Mouse (Mus musculus) hindbrain, postnatal 0 days (tissue): ENCODE measurements around the gene Mogs. TPM values are rescaled to one million over a fixed set of nuclear protein-coding genes. Genes with fewer than 3 reads are reported as not detected.
A peak's percentile ranks its signal among the peaks of the same experiment; 100 is the strongest.

ENCODE experiments used
- ATAC-seq: fragments of 200-750 bp; cut with Nextera tagmentation; 2 replicates; pipeline ENCODE4 v1.8.0; 2017; ENCODE audit warnings: mild to moderate bottlenecking, moderate TSS enrichment, moderate library complexity
- DNase-seq: peaks from one replicate; pipeline ENCODE4 v3.0.0-alpha.2; 2015; ENCODE audit warnings: low spot score
- H3K27ac ChIP-seq: fragments of 300-500 bp; sonication (generic); 2 replicates; pipeline ENCODE4 v1.5.1; 2014; ENCODE audit warnings: mild to moderate bottlenecking
- H3K27me3 ChIP-seq: fragments of 300-500 bp; sonication (generic); 2 replicates; pipeline ENCODE4 v1.6.1; 2014; ENCODE audit warnings: low read length, mixed read lengths; ENCODE audit not compliant: insufficient read depth
- H3K36me3 ChIP-seq: fragments of 300-500 bp; sonication (generic); 2 replicates; pipeline ENCODE4 v1.6.1; 2014; ENCODE audit warnings: low read length, mixed read lengths; ENCODE audit not compliant: insufficient read depth
- H3K4me1 ChIP-seq: fragments of 300-500 bp; sonication (generic); 2 replicates; pipeline ENCODE4 v1.6.1; 2014; ENCODE audit warnings: antibody characterized with exemption, low read length, mixed read lengths; ENCODE audit not compliant: insufficient read depth
- H3K4me2 ChIP-seq: fragments of 300-500 bp; sonication (generic); 2 replicates; pipeline ENCODE4 v1.6.1; 2014; ENCODE audit warnings: low read depth, mild to moderate bottlenecking, low read length, moderate library complexity, mixed read lengths
- H3K4me3 ChIP-seq: fragments of 300-500 bp; sonication (generic); 2 replicates; pipeline ENCODE4 v1.5.1; 2014; ENCODE audit warnings: low read length
- H3K9ac ChIP-seq: fragments of 300-500 bp; sonication (generic); replicated peaks from 2 replicates; pipeline ENCODE4 v1.6.1; 2014; ENCODE audit warnings: mild to moderate bottlenecking, low read length, moderate library complexity, mixed read lengths
- H3K9me3 ChIP-seq: fragments of 300-500 bp; sonication (generic); 2 replicates; pipeline ENCODE4 v1.6.1; 2016; ENCODE audit warnings: low read length, mixed read lengths
- CTCF ChIP-seq: IDR thresholded peaks from 2 replicates; pipeline ENCODE4 v1.5.1; 2016; ENCODE audit warnings: antibody characterized with exemption, control low read depth, low read depth
- WGBS: fragments of 180-500 bp; shearing (Covaris S2); extraction: QIAGEN DNeasy Blood & Tissue Kit; methylation state at CpG from one replicate; pipeline ENCODE4 v1.1.7; 2014; 5-methylcytosine and 5-hydroxymethylcytosine counted together
- microRNA counts: library from miRNA; unstranded; fragments of <30 nt; microRNA quantifications from one replicate; lab custom pipeline; 2015
- microRNA-seq, 2 experiments: library from miRNA; unstranded; fragments of <30 nt; microRNA quantifications; one replicate each; pipeline ENCODE4; 2016
- polyA plus RNA-seq: library from polyadenylated mRNA; unstranded; fragments of >200 nt; fragmentation: Nextera tagmentation; extraction: Ambion mirVana; gene quantifications from 2 replicates; pipeline ENCODE4 v1.2.1, GENCODE M21; 2015
- total RNA-seq: library from RNA; depleted of rRNA; stranded (reverse); fragments of >200 nt; gene quantifications from 2 replicates; pipeline ENCODE4 v1.2.3, GENCODE M21; 2014; rRNA removed

The Mogs gene
- total and polyA plus RNA-seq, 2 experiments from 2014 or later = 21.1 to 48.5 TPM

GRCm38 (mm10) chr6:83165026-83165606, 49.8 kb downstream of the Mogs start:
- Histone ChIP-seq H3K4me1 (0 out of 2 replicates have a peak, but pooled peaks cover 10% of the 10 kb centered on the region), H3K9ac (peak overlapping the region; percentile 79), H3K9me3 (no peaks in the 10 kb centered on the region), H3K27ac (peak overlapping the region; percentile 90), H3K27me3 (peaks cover 22% of the 10 kb centered on the region), H3K36me3 (no peaks in the 10 kb centered on the region), H3K4me3 (peak overlapping the region; percentile 63), H3K4me2 (peak overlapping the region; percentile 78)
- 4% methylated on average over 6 of the region's 6 CpGs for whole genome bisulfite sequencing
- DNase-seq (no peak), ATAC-seq (peak; percentile 16)
- no peak for TF ChIP-seq CTCF

- Histone ChIP-seq H3K4me1 (peaks cover 13% of the 10 kb centered on the region; the same call in 1 of the 2 replicates), H3K27ac (peak within 1 kb of the TSS; percentile 90), H3K9ac (peak within 1 kb of the TSS; percentile 79), H3K27me3 (peaks cover 16% of the 10 kb centered on the region; the same call in 1 of the 2 replicates), H3K36me3 (no peaks in the 10 kb centered on the region), H3K4me3 (peak within 1 kb of the TSS; percentile 63), H3K9me3 (no peaks in the 10 kb centered on the region), H3K4me2 (peak within 1 kb of the TSS; percentile 78)
- peak; percentile 91 for TF ChIP-seq CTCF
- WGBS = under 1% methylated on average over 57 of the region's 58 CpGs
- ATAC-seq (peak; percentile 86), DNase-seq (peak; percentile 98)
Observed at GRCm38 (mm10) chr6:83165607-83166242, 50.4 kb downstream of the Mogs start, which contains the start of gene Dctn1. Gene Dctn1, plus strand, starts transcription at chr6:83165920.

DNA sequence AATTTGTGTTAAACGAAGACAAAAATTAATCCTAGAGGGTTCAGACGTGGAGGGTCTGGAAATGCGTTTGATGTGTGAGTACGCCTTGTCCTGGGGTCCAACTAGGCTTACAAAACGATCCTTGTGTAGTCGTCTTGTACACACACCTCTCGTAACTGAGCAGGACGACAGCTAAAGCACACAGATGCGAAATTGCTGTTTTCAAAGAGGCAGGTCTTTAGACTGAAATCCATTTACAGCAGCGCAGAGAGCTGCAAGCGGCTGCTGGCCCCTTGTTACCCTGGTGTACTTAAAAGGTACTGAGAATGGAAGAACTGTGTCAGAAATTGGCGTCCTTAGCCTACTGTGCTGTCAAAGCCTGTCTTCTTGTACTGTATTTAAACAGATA, 50.9 kb downstream of the Mogs start:
- Histone ChIP-seq H3K27me3 (peaks cover 11% of the 10 kb centered on the region; the same call in 1 of the 2 replicates), H3K4me1 (peaks cover 18% of the 10 kb centered on the region; the same call in 1 of the 2 replicates), H3K9me3 (no peaks in the 10 kb centered on the region), H3K36me3 (no peaks in the 10 kb centered on the region), H3K9ac (peak overlapping the region; percentile 79), H3K27ac (peak overlapping the region; percentile 90), H3K4me3 (peak overlapping the region; percentile 63), H3K4me2 (peak overlapping the region; percentile 78)
- peak; percentile 49 for DNase-seq
- peak; percentile 44; the same call in 1 of the 2 replicates for TF ChIP-seq CTCF
- peak; percentile 7; the same call in 1 of the 2 replicates for ATAC-seq
- WGBS = under 1% methylated on average over 12 of the region's 12 CpGs

MicroRNAs encoded within 50 kb of the gene (microRNA counts, 519-probe panel; counts per million panel counts)
- microRNA mmu-miR-3470a+mmu-miR-3470b (lab: Ali Mortazavi, UCI) = not detected

Small RNA genes within 50 kb of the gene (microRNA-seq; reads per million reads assigned to microRNA genes)
- gene Mir3470a = 0 reads per million in 2 experiments

Other genes with a start within 250 kb of the Mogs start
- 19.2 and 21.6 TPM in 2 replicates for gene Sema4f, start 175.7 kb upstream of the Mogs start, total RNA-seq
- gene Sema4f, start 175.7 kb upstream of the Mogs start, polyA plus RNA-seq = 18.1 and 19.4 TPM in 2 replicates
- gene M1ap, start 168.6 kb upstream of the Mogs start, total RNA-seq = 0.16 TPM in 1 of 2 replicates, not detected in the other
- gene M1ap, start 168.6 kb upstream of the Mogs start, polyA plus RNA-seq = 0.24 and 0.38 TPM in 2 replicates
- gene Dok1, start 82.0 kb upstream of the Mogs start, total RNA-seq = 4.3 and 15.4 TPM in 2 replicates
- 1.8 and 2.5 TPM in 2 replicates for gene Dok1, start 82.0 kb upstream of the Mogs start, polyA plus RNA-seq
- gene Loxl3, start 81.3 kb upstream of the Mogs start, total RNA-seq = 4.6 and 6.1 TPM in 2 replicates
- 5.4 and 5.6 TPM in 2 replicates for gene Loxl3, start 81.3 kb upstream of the Mogs start, polyA plus RNA-seq
- 185 and 219 TPM in 2 replicates for gene Aup1, start 61.0 kb upstream of the Mogs start, total RNA-seq
- gene Aup1, start 61.0 kb upstream of the Mogs start, polyA plus RNA-seq = 136 and 148 TPM in 2 replicates
- 48.4 and 54.2 TPM in 2 replicates for gene Htra2, start 60.2 kb upstream of the Mogs start, total RNA-seq
- gene Htra2, start 60.2 kb upstream of the Mogs start, polyA plus RNA-seq = 82.9 and 88.2 TPM in 2 replicates
- 0.50 TPM in 1 of 2 replicates, not detected in the other for gene Dqx1, start 57.7 kb upstream of the Mogs start, total RNA-seq
- 0.36 and 0.42 TPM in 2 replicates for gene Dqx1, start 57.7 kb upstream of the Mogs start, polyA plus RNA-seq
- 0.54 TPM in 1 of 2 replicates, not detected in the other for gene Tlx2, start 45.2 kb upstream of the Mogs start, total RNA-seq
- not detected in 2 replicates for gene Tlx2, start 45.2 kb upstream of the Mogs start, polyA plus RNA-seq
- gene Pcgf1, start 37.6 kb upstream of the Mogs start, total RNA-seq = 11.0 and 16.4 TPM in 2 replicates
- 27.8 and 29.1 TPM in 2 replicates for gene Pcgf1, start 37.6 kb upstream of the Mogs start, polyA plus RNA-seq
- gene Lbx2, start 29.1 kb upstream of the Mogs start, total RNA-seq = not detected in 2 replicates
- not detected in 2 replicates for gene Lbx2, start 29.1 kb upstream of the Mogs start, polyA plus RNA-seq
- gene Ccdc142, start 13.9 kb upstream of the Mogs start, total RNA-seq = 12.7 and 19.9 TPM in 2 replicates
- 4.7 TPM in 2 replicates for gene Ccdc142, start 13.9 kb upstream of the Mogs start, polyA plus RNA-seq
- gene Gm42688, start 13.9 kb upstream of the Mogs start, total RNA-seq = 4.3 and 5.7 TPM in 2 replicates
- gene Gm42688, start 13.9 kb upstream of the Mogs start, polyA plus RNA-seq = 3.0 and 3.7 TPM in 2 replicates
- 72.5 and 73.7 TPM in 2 replicates for gene Mrpl53, start 6.5 kb upstream of the Mogs start, total RNA-seq
- 122 and 126 TPM in 2 replicates for gene Mrpl53, start 6.5 kb upstream of the Mogs start, polyA plus RNA-seq
- gene Wbp1, start 6.1 kb downstream of the Mogs start, total RNA-seq = 182 and 209 TPM in 2 replicates
- gene Wbp1, start 6.1 kb downstream of the Mogs start, polyA plus RNA-seq = 99.6 and 101 TPM in 2 replicates
- 26.7 and 31.0 TPM in 2 replicates for gene Ino80b, start 9.9 kb downstream of the Mogs start, total RNA-seq
- gene Ino80b, start 9.9 kb downstream of the Mogs start, polyA plus RNA-seq = 12.0 and 14.8 TPM in 2 replicates
- gene Rtkn, start 20.0 kb downstream of the Mogs start, total RNA-seq = 40.0 and 73.6 TPM in 2 replicates
- 20.8 and 21.1 TPM in 2 replicates for gene Rtkn, start 20.0 kb downstream of the Mogs start, polyA plus RNA-seq
- gene Wdr54, start 40.9 kb downstream of the Mogs start, total RNA-seq = 8.5 and 13.8 TPM in 2 replicates
- gene Wdr54, start 40.9 kb downstream of the Mogs start, polyA plus RNA-seq = 19.9 and 20.0 TPM in 2 replicates
- 12.7 and 17.8 TPM in 2 replicates for gene 1700003E16Rik, start 40.9 kb downstream of the Mogs start, total RNA-seq
- 10.2 and 11.4 TPM in 2 replicates for gene 1700003E16Rik, start 40.9 kb downstream of the Mogs start, polyA plus RNA-seq
- gene Dctn1, start 50.4 kb downstream of the Mogs start, total RNA-seq = 124 and 132 TPM in 2 replicates
- 145 and 153 TPM in 2 replicates for gene Dctn1, start 50.4 kb downstream of the Mogs start, polyA plus RNA-seq
- 5.2 and 6.0 TPM in 2 replicates for gene Slc4a5, start 104.3 kb downstream of the Mogs start, total RNA-seq
- 2.5 and 2.8 TPM in 2 replicates for gene Slc4a5, start 104.3 kb downstream of the Mogs start, polyA plus RNA-seq
- 21.1 and 24.1 TPM in 2 replicates for gene Mthfd2, start 210.4 kb downstream of the Mogs start, total RNA-seq
- gene Mthfd2, start 210.4 kb downstream of the Mogs start, polyA plus RNA-seq = 24.2 and 26.7 TPM in 2 replicates
- gene Mob1a, start 210.5 kb downstream of the Mogs start, total RNA-seq = 31.7 and 32.8 TPM in 2 replicates
- 11.3 and 11.6 TPM in 2 replicates for gene Mob1a, start 210.5 kb downstream of the Mogs start, polyA plus RNA-seq
- 7.1 and 11.2 TPM in 2 replicates for gene Bola3, start 233.7 kb downstream of the Mogs start, total RNA-seq
- 71.0 and 85.4 TPM in 2 replicates for gene Bola3, start 233.7 kb downstream of the Mogs start, polyA plus RNA-seq